Mouse (Mus musculus): Measurements from ENCODE around the gene Ccdc146. TPM values are rescaled to one million over a fixed set of nuclear protein-coding genes. Genes with fewer than 3 reads are reported as not detected.

The Ccdc146 gene
- total RNA-seq, 2 experiments from 2014 or later: 1.5 to 1.6 TPM

- intact Hi-C loops (cut with DNase I; ENCODE audit: low total_unique reads): no loop called here
- DNase-seq: no peak
These were observed 32.7 kb downstream of the Ccdc146 start for GRCm38 (mm10) chr5:21391616-21392384.

- intact Hi-C loops (cut with DNase I; ENCODE audit: low total_unique reads): no loop called here
- no peak for DNase-seq
These were observed 35.6 kb downstream of the Ccdc146 start for GRCm38 (mm10) chr5:21388855-21389254.

GRCm38 (mm10) chr5:21387340-21387739 is 37.1 kb downstream of the Ccdc146 start:
- DNase-seq: no peak
- intact Hi-C loops (cut with DNase I; ENCODE audit: low total_unique reads): no loop called here

DNA sequence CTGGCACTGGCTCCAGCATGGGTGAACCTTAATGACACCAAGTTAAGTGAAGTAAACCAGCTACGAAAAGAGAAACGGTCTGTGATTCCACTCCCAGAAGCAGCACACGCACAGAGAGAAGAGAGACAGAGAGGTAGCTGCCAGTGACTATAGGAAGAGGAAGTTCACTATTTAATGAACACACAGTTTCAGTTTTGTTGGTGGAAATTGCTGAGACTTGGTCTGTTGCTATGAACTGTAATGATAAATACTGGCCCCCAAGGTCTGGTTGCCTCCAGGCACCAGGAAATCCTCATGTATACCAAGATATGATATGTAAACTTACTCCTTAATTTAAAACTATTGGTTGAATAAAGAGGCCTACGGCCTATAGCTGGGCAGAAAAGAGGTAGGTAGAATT is 38.0 kb downstream of the Ccdc146 start:
- intact Hi-C loops (cut with DNase I; ENCODE audit: low total_unique reads): no loop called here
- no peak for DNase-seq

- no peak for DNase-seq
These were observed 39.5 kb downstream of the Ccdc146 start for GRCm38 (mm10) chr5:21384976-21385375.

DNA sequence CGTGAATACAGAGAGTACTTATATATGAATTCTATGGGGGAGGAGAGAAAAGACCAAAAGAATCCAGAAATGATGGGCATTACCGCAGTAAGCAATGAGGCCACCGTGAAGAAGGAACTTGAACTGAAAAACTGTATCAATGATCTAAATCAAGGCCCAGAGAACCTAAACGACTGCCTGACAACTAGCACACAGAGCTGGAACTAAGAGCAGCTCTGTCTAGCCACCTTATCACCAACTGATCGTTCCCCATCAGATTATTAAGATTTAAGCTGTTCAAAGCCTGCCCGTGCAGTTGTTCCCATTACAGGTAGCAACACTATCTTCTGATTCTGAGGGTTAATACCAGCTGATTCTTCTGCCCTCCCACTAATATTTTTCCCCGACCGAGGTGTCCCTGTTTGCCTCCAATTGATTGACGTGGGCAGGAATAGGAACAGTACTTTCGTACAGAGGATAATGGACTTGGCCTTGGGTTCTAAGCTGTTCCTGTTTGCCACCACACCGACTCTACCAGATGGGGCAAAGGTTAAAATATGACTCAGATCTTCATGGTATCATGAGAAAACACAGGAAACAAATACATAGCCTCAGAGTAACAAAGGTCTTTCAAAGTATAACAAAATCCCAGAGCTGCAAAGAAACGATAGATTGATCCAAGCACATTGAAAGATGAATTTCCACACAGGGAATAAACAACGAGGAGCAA is 40.1 kb downstream of the Ccdc146 start:
- intact Hi-C loops (cut with DNase I; ENCODE audit: low total_unique reads): no loop called here

More at GRCm38 (mm10) chr5:21384976-21385375, 39.5 kb downstream of the Ccdc146 start:
- intact Hi-C loops (cut with DNase I; ENCODE audit: low total_unique reads): no loop called here

GRCm38 (mm10) chr5:21383392-21384251 is 40.9 kb downstream of the Ccdc146 start:
- DNase-seq: no peak
- intact Hi-C loops (cut with DNase I; ENCODE audit: low total_unique reads): no loop called here

More for the DNA sequence above, 40.1 kb downstream of the Ccdc146 start:
- no peak for DNase-seq

GRCm38 (mm10) chr5:21382678-21383077 is 41.8 kb downstream of the Ccdc146 start:
- no peak for DNase-seq
- intact Hi-C loops (cut with DNase I; ENCODE audit: low total_unique reads): no loop called here

DNA sequence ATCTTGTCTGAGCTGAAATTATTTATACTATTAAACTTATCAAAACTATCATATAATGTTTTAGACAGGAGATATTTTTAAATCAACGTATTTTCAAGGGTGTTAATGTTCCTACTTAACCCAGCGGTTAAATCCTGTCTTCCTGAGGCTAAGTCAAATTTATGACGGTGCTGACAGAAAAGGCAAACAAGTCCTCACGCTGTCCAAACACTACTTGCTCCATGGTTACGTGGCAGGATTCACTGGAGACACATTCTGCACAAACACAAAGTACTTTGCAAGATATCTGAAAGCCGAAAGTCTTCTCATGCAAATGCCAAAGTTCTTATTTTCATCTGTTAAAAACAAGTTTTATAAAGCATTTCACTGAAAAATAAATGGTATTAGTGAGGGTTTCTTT is 42.5 kb downstream of the Ccdc146 start:
- DNase-seq: no peak
- intact Hi-C loops (cut with DNase I; ENCODE audit: low total_unique reads): no loop called here

DNA sequence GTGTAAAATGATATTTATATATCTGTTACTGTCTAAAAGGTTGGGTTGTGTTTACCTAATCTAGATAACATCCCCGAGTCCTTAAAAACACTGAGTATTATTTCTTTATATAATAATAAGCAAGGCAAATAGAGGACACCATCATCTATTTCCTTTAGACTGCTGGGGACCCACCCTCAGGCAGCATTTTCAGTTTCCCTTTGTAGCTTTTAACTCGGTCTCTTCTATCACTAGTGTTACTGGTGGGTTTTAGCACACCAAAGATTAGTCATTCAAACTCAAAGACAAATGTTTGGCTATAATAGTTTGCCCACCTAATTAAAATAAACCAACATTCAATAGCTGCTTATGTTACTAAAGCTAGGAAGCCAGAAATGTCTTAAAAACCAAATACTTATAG is 46.1 kb downstream of the Ccdc146 start:
- intact Hi-C loops (cut with DNase I; ENCODE audit: low total_unique reads): no loop called here
- DNase-seq: no peak

DNA sequence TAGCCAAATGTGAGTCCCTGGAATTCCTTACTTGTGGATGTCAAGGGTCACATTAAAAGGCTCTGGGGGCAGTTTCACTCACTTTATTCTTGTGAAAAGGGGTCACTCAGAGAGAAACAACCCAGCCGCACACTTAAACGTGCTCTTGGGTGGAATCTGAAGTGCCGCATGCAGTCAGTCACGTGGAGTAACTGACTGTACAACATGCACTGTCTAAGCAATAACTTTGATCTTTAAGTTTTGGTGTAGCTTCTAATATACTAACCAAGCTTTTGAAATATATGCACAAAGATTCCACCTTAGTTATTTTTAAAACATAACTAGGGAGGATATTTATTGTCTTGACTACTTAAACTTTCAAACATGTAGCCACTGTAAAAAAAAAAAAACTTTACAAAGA is 47.5 kb downstream of the Ccdc146 start:
- no peak for DNase-seq
- intact Hi-C loops (cut with DNase I; ENCODE audit: low total_unique reads): no loop called here

GRCm38 (mm10) chr5:21373180-21373518 is 51.3 kb downstream of the Ccdc146 start:
- intact Hi-C loops (cut with DNase I; ENCODE audit: low total_unique reads): no loop called here

DNA sequence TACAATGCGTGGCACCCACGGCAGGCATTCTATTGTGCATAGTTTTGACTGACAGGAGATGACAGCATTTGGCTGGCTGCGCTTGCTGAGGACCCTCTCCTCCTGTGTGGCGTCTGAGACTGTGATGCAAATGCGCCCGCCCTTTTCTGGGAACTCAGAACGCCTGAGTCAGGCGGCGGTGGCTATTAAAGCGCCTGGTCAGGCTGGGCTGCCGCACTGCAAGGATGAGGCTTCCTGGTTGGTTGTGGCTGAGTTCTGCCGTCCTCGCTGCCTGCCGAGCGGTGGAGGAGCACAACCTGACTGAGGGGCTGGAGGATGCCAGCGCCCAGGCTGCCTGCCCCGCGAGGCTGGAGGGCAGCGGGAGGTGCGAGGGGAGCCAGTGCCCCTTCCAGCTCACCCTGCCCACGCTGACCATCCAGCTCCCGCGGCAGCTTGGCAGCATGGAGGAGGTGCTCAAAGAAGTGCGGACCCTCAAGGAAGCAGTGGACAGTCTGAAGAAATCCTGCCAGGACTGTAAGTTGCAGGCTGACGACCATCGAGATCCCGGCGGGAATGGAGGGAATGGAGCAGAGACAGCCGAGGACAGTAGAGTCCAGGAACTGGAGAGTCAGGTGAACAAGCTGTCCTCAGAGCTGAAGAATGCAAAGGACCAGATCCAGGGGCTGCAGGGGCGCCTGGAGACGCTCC is 51.8 kb downstream of the Ccdc146 start, which contains the start of gene Fgl2:
Gene Fgl2 (plus strand): TSS at position 150 of the 687 bp plus-strand sequence.
- intact Hi-C loops (cut with DNase I; ENCODE audit: low total_unique reads): no loop called here
- peak; percentile 57 for DNase-seq

More at GRCm38 (mm10) chr5:21373180-21373518, 51.3 kb downstream of the Ccdc146 start:
- no peak for DNase-seq

DNA sequence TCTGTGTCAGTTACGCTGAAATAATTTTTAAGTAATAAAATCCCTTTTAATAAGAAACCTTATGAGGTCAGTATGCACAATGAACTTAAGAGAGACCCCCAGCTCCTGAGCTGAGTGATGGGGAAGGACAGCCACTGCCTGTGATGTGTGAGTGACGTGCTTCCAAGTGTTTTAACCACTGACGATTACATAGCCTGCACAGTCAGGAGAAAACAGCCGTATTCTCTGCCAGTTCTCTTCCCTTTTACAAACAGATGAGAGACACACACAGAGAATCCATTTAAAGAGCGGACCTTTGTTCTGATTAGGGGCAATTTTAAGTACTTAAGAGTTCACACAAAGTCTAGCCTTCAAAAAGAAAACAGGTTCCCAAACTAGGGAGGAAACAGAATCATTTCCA is 52.6 kb downstream of the Ccdc146 start:
- no peak for DNase-seq
- intact Hi-C loops (cut with DNase I; ENCODE audit: low total_unique reads): no loop called here

GRCm38 (mm10) chr5:21370218-21370947 is 54.1 kb downstream of the Ccdc146 start:
- intact Hi-C loops (cut with DNase I; ENCODE audit: low total_unique reads): no loop called here
- no peak for DNase-seq

GRCm38 (mm10) chr5:21367514-21367913 is 57.0 kb downstream of the Ccdc146 start:
- intact Hi-C loops (cut with DNase I; ENCODE audit: low total_unique reads): no loop called here
- DNase-seq: no peak

- intact Hi-C loops (cut with DNase I; ENCODE audit: low total_unique reads): no loop called here
- DNase-seq: no peak
These were observed 58.0 kb downstream of the Ccdc146 start for GRCm38 (mm10) chr5:21366338-21367053.

- DNase-seq: no peak
- intact Hi-C loops (cut with DNase I; ENCODE audit: low total_unique reads): no loop called here
These were observed 61.1 kb downstream of the Ccdc146 start for GRCm38 (mm10) chr5:21363343-21363742.
